Mouse (Mus musculus): ENCODE measurements around the gene Ptprg. TPM values are rescaled to one million over a fixed set of nuclear protein-coding genes. Genes with fewer than 3 reads are reported as not detected.
"Not testable (repeated sequence)": the region's sequence is repeated elsewhere in the genome, so short reads cannot be mapped to it uniquely, and the experiment has no call there.

The Ptprg gene
- polyA plus RNA-seq, 1 experiment, result 22.0 TPM

DNA sequence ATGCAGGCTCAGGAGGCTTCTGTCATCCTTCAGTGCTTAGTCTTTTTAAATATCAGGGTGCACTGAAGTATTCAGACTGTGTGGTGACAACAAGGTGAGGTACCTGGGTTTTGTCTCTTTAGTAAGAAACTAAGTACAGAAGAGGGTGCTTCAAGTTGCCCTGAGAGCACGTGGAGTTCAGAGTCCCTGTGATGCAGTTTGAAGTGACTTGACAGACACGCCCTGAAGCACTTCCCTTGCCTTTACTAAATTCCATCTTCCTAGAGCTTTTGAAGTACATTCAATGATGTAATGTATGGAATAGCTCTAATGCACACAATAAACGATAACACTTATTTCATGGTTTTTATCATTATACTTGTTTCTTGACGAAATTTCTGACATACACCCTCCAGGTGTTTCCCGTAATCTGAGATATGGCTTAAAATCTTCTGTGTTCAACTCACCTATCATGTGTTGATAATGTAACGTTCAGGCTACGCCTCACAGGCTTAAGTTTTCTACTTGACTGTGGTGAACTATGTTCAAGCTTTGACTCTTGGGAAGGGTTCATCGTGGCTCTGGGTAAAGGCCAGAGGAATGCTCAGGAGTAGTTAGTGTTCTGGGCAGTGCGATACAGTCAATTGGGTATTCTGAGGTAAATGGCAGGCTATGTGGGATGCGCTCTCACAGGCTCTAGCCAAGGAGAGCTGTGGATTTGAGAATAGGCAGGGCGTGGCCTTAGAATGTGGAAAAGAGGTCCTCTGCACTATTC, 483.4 kb downstream of the Ptprg start:
- DNase-seq, result no peak
- Histone ChIP-seq H3K27me3 (ENCODE audit: control insufficient read depth, insufficient read depth, low read length) (no peaks in the 10 kb centered on the region), H3K27ac (ENCODE audit: insufficient read depth, low read length) (no peak overlapping the region), H3K4me3 (replicated peaks; ENCODE audit: insufficient read depth, low read depth, low read length) (no peak overlapping the region), H3K4me1 (ENCODE audit: control insufficient read depth, insufficient read depth, low read length) (no peaks in the 10 kb centered on the region)
- WGBS, result 95% methylated on average over 11 of the region's 11 CpGs
- TF ChIP-seq CTCF (IDR thresholded peaks at IDR 0.05; ENCODE audit: borderline replicate concordance, insufficient read depth, low read depth, low read length), result no peak
- no peak for TF ChIP-seq POLR2A (IDR thresholded peaks at IDR 0.05; ENCODE audit: borderline replicate concordance, insufficient read depth, low read length)

- Histone ChIP-seq H3K27ac (ENCODE audit: insufficient read depth, low read length) (no peak overlapping the region), H3K4me1 (ENCODE audit: control insufficient read depth, insufficient read depth, low read length) (no peaks in the 10 kb centered on the region), H3K4me3 (replicated peaks; ENCODE audit: insufficient read depth, low read depth, low read length) (no peak overlapping the region), H3K27me3 (ENCODE audit: control insufficient read depth, insufficient read depth, low read length) (no peaks in the 10 kb centered on the region)
- no peak for DNase-seq
- WGBS, result 66% methylated on average over 3 of the region's 3 CpGs
- TF ChIP-seq POLR2A (IDR thresholded peaks at IDR 0.05; ENCODE audit: borderline replicate concordance, insufficient read depth, low read length), result no peak
- TF ChIP-seq CTCF (IDR thresholded peaks at IDR 0.05; ENCODE audit: borderline replicate concordance, insufficient read depth, low read depth, low read length), result no peak
These were observed 486.4 kb downstream of the Ptprg start for GRCm38 (mm10) chr14:12039743-12040142.

GRCm38 (mm10) chr14:12041566-12041965, 488.2 kb downstream of the Ptprg start:
- Histone ChIP-seq H3K4me3 (replicated peaks; ENCODE audit: insufficient read depth, low read depth, low read length) (no peak overlapping the region), H3K27ac (ENCODE audit: insufficient read depth, low read length) (no peak overlapping the region), H3K27me3 (ENCODE audit: control insufficient read depth, insufficient read depth, low read length) (no peaks in the 10 kb centered on the region), H3K4me1 (ENCODE audit: control insufficient read depth, insufficient read depth, low read length) (no peaks in the 10 kb centered on the region)
- WGBS, result 93% methylated on average over 6 of the region's 6 CpGs
- TF ChIP-seq CTCF (IDR thresholded peaks at IDR 0.05; ENCODE audit: borderline replicate concordance, insufficient read depth, low read depth, low read length), result no peak
- no peak for DNase-seq

GRCm38 (mm10) chr14:12046226-12046882, 493.0 kb downstream of the Ptprg start:
- TF ChIP-seq CTCF (IDR thresholded peaks at IDR 0.05; ENCODE audit: borderline replicate concordance, insufficient read depth, low read depth, low read length) (no peak), POLR2A (IDR thresholded peaks at IDR 0.05; ENCODE audit: borderline replicate concordance, insufficient read depth, low read length) (no peak)
- no peaks in the 10 kb centered on the region for H3K27me3 ChIP-seq (ENCODE audit: control insufficient read depth, insufficient read depth, low read length)
- DNase-seq, result no peak
- H3K27ac ChIP-seq (ENCODE audit: insufficient read depth, low read length), result no peak overlapping the region
- WGBS, result 93% methylated on average over 3 of the region's 3 CpGs
- no peaks in the 10 kb centered on the region for H3K4me1 ChIP-seq (ENCODE audit: control insufficient read depth, insufficient read depth, low read length)
- no peak overlapping the region for H3K4me3 ChIP-seq (replicated peaks; ENCODE audit: insufficient read depth, low read depth, low read length)

- H3K4me3 ChIP-seq (replicated peaks; ENCODE audit: insufficient read depth, low read depth, low read length), result no peak overlapping the region
- no peaks in the 10 kb centered on the region for H3K27me3 ChIP-seq (ENCODE audit: control insufficient read depth, insufficient read depth, low read length)
- DNase-seq, result no peak
- TF ChIP-seq CTCF (IDR thresholded peaks at IDR 0.05; ENCODE audit: borderline replicate concordance, insufficient read depth, low read depth, low read length), result no peak
- no peaks in the 10 kb centered on the region for H3K4me1 ChIP-seq (ENCODE audit: control insufficient read depth, insufficient read depth, low read length)
- 99% methylated on average over 4 of the region's 4 CpGs for WGBS
- no peak overlapping the region for H3K27ac ChIP-seq (ENCODE audit: insufficient read depth, low read length)
These were observed 494.3 kb downstream of the Ptprg start for GRCm38 (mm10) chr14:12047637-12048036.

GRCm38 (mm10) chr14:12056912-12057524, 503.7 kb downstream of the Ptprg start:
- no peak for DNase-seq
- no peak overlapping the region for H3K4me3 ChIP-seq (replicated peaks; ENCODE audit: insufficient read depth, low read depth, low read length)
- no peaks in the 10 kb centered on the region for H3K27me3 ChIP-seq (ENCODE audit: control insufficient read depth, insufficient read depth, low read length)
- WGBS, result 69% methylated on average over 5 of the region's 5 CpGs
- H3K4me1 ChIP-seq (ENCODE audit: control insufficient read depth, insufficient read depth, low read length), result no peaks in the 10 kb centered on the region
- H3K27ac ChIP-seq (ENCODE audit: insufficient read depth, low read length), result no peak overlapping the region
- TF ChIP-seq POLR2A (IDR thresholded peaks at IDR 0.05; ENCODE audit: borderline replicate concordance, insufficient read depth, low read length) (no peak), CTCF (IDR thresholded peaks at IDR 0.05; ENCODE audit: borderline replicate concordance, insufficient read depth, low read depth, low read length) (no peak)

DNA sequence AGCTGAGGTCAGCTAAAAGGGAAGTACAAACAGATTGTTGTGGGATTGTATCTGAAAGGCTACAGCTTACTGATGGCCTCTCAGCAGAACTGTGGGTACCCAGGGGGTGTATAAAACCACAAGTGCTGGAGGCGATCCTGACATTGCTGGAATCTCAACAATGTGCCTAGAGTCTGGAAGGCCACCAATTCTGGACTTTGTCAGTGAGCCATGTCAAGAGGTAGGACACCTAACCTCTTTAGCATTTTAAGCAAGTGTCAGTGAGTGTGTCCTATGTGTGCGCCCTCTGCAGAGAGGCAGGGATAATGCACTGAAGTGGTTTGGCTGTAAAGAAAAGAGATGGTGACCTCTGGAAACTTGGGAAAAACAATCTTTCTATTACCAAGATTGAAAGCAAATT, 504.5 kb downstream of the Ptprg start:
- Histone ChIP-seq H3K27ac (ENCODE audit: insufficient read depth, low read length) (no peak overlapping the region), H3K27me3 (ENCODE audit: control insufficient read depth, insufficient read depth, low read length) (no peaks in the 10 kb centered on the region), H3K4me1 (ENCODE audit: control insufficient read depth, insufficient read depth, low read length) (no peaks in the 10 kb centered on the region), H3K4me3 (replicated peaks; ENCODE audit: insufficient read depth, low read depth, low read length) (no peak overlapping the region)
- DNase-seq, result peak in 1 of 2 experiments; percentile 15
- WGBS, result 74% methylated on average over 2 of the region's 2 CpGs
- peak; percentile 32; the same call in 1 of the 2 replicates for TF ChIP-seq CTCF (IDR thresholded peaks at IDR 0.05; ENCODE audit: borderline replicate concordance, insufficient read depth, low read depth, low read length)
- TF ChIP-seq POLR2A (IDR thresholded peaks at IDR 0.05; ENCODE audit: borderline replicate concordance, insufficient read depth, low read length), result no peak

DNA sequence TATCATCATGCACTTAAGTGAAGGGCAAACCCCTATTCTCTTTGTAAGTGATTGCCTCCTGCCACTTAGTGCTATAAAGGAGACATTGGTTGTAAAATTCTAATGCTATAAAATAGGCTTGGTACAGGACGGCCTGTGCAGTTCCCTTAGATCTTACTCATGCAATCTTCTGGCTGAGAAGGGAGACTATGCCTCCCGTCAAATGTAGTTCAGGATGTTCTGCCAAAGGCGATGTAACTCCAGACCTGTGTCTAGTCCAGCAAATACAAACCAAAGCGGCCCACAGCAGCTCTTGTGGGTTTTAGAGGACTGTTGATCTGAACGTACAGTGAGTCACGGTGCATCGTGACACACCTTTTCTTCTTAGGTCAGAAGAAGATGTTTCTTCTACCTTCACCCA, 505.8 kb downstream of the Ptprg start:
- TF ChIP-seq CTCF (IDR thresholded peaks at IDR 0.05; ENCODE audit: borderline replicate concordance, insufficient read depth, low read depth, low read length), result no peak
- no peak for TF ChIP-seq POLR2A (IDR thresholded peaks at IDR 0.05; ENCODE audit: borderline replicate concordance, insufficient read depth, low read length)
- WGBS, result 93% methylated on average over 7 of the region's 7 CpGs
- H3K4me1 ChIP-seq (ENCODE audit: control insufficient read depth, insufficient read depth, low read length), result no peaks in the 10 kb centered on the region

GRCm38 (mm10) chr14:12061313-12061712, 508.0 kb downstream of the Ptprg start:
- H3K27me3 ChIP-seq (ENCODE audit: control insufficient read depth, insufficient read depth, low read length); DNase-seq; H3K27ac ChIP-seq (ENCODE audit: insufficient read depth, low read length); H3K4me3 ChIP-seq (replicated peaks; ENCODE audit: insufficient read depth, low read depth, low read length); H3K4me1 ChIP-seq (ENCODE audit: control insufficient read depth, insufficient read depth, low read length): not testable (repeated sequence)
- 81% methylated on average over 2 of the region's 2 CpGs for WGBS

More for the DNA sequence above, 505.8 kb downstream of the Ptprg start:
- H3K27ac ChIP-seq (ENCODE audit: insufficient read depth, low read length), result no peak overlapping the region
- DNase-seq, result no peak
- no peaks in the 10 kb centered on the region for H3K27me3 ChIP-seq (ENCODE audit: control insufficient read depth, insufficient read depth, low read length)
- no peak overlapping the region for H3K4me3 ChIP-seq (replicated peaks; ENCODE audit: insufficient read depth, low read depth, low read length)

Data from cerebellum, adult 2 months (tissue).